Mouse (Mus musculus) E14TG2a.4 (cell line): ENCODE results near the gene Kirrel3.

Experiments used
- CTCF ChIP-seq: conservative IDR thresholded peaks from 2 replicates; pipeline ENCODE4 v1.5.1; 2014; ENCODE audit warnings: low read length
- POU5F1 ChIP-seq: IDR thresholded peaks from 2 replicates; pipeline ENCODE4 v1.6.1; 2014; ENCODE audit warnings: low read length, borderline replicate concordance

DNA sequence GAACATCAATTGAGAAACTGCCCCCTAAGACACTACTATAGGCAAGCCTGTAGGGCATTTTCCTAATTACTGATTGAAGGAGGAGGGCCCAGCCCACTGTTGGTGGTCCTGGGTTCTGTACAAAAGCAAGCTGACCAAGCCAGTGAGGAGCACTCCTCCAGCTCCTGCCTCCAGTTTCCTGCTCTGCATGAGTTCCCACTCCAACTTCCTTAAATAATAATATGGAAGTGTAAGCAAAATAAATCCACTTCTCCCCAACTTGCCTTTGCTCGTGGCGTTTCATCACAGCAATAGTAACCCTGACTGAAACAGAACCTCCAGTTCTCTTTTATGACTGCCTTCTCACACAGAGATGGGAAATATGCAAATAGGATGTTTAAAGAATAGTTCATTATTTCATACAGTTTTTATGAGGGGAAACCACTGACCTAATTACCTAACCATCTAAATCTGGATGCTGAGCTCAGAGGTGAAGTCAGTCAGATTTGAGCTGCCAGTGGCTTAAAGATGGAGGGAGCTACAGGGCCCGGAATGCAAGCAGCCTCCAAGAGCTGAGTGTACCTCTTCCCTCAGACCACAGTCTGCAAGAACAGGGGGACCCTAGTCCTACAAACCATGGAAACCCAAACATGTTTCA lies 564.3 kb downstream of the Kirrel3 start:
- TF ChIP-seq CTCF = no peak
- TF ChIP-seq POU5F1 = no peak
